Mouse (Mus musculus) brown adipose tissue, adult 24 weeks (tissue): ENCODE results near the gene Exph5. TPM values are rescaled to one million over a fixed set of nuclear protein-coding genes. Genes with fewer than 3 reads are reported as not detected.

Experiments
- H3K27ac ChIP-seq: fragments of 200-500 bp; replicated peaks from 2 replicates; pipeline ENCODE4 v1.5.1; 2012; ENCODE audit warnings: low read depth, mild to moderate bottlenecking, low read length
- H3K4me1 ChIP-seq: fragments of 200-500 bp; 2 replicates; pipeline ENCODE4 v1.6.1; 2012; ENCODE audit warnings: low read length, mixed read lengths; ENCODE audit not compliant: control insufficient read depth, insufficient read depth, insufficient read length
- H3K4me3 ChIP-seq: fragments of 200-500 bp; 2 replicates; pipeline ENCODE4 v1.5.1; 2012; ENCODE audit warnings: low read depth, mild to moderate bottlenecking, low read length, moderate library complexity; ENCODE audit not compliant: insufficient read depth
- polyA plus RNA-seq: library from polyadenylated mRNA; stranded (reverse); fragments of >200 nt; gene quantifications from 2 replicates; pipeline ENCODE4 v1.2.4, GENCODE M21; 2012; ENCODE audit not compliant: missing spikeins, insufficient read depth, insufficient read length

Exph5 gene
- polyA plus RNA-seq, 1 experiment: not detected

DNA sequence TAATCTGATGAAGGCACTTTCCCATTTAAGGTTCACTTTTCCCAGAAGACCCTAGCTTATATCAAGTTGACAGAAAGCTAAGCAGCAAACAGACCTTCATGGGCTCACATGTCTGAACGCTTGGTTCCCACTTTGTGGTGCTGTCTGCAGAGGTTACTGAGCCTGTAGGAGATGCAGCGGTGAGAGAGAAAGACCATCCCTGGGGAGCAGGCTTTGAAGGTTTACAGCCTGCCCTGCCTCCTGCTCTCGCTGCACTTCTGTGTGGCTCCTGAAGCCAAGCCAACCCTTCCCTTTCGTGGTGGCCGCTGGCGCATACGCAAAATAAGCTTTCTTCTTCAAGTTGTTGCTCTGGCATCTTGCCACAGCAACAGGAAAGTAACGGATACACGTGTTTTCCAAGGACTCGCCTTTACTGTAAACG lies 100.8 kb downstream of the Exph5 start, which contains the start of gene 4930550C14Rik:
Gene 4930550C14Rik (plus strand): TSS at position 35 of the 421 bp plus-strand sequence.
- Histone ChIP-seq H3K4me3 (peak within 1 kb of the TSS; percentile 1; the same call in 1 of the 2 replicates), H3K4me1 (no peaks in the 10 kb centered on the region), H3K27ac (no peak within 1 kb of the TSS)

DNA sequence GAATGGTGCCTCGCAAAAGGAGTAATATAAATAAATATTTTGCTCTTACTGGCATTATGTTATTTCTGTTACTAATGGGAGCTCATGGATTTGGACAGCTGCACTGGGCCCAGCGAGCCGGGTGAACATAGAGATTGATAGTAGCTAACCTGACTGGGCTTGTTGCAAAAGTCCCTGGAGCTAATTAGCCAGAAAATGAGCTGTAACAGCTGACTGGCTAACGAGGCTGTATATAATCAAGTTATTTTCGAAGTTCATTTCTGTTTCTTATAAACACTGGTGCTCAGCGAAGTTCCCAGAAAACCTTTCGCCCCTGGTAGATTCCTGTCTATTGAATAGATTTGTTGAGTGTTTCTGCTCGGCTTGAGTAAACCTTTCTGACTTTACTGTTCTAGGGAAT lies 101.5 kb downstream of the Exph5 start:
- H3K4me1 ChIP-seq: no peaks in the 10 kb centered on the region
- no peak overlapping the region for H3K4me3 ChIP-seq
- H3K27ac ChIP-seq: no peak overlapping the region

- Histone ChIP-seq H3K4me3 (no peak overlapping the region), H3K4me1 (no peaks in the 10 kb centered on the region), H3K27ac (no peak overlapping the region)
Measured at GRCm38 (mm10) chr9:53404050-53404752, 102.7 kb downstream of the Exph5 start.

DNA sequence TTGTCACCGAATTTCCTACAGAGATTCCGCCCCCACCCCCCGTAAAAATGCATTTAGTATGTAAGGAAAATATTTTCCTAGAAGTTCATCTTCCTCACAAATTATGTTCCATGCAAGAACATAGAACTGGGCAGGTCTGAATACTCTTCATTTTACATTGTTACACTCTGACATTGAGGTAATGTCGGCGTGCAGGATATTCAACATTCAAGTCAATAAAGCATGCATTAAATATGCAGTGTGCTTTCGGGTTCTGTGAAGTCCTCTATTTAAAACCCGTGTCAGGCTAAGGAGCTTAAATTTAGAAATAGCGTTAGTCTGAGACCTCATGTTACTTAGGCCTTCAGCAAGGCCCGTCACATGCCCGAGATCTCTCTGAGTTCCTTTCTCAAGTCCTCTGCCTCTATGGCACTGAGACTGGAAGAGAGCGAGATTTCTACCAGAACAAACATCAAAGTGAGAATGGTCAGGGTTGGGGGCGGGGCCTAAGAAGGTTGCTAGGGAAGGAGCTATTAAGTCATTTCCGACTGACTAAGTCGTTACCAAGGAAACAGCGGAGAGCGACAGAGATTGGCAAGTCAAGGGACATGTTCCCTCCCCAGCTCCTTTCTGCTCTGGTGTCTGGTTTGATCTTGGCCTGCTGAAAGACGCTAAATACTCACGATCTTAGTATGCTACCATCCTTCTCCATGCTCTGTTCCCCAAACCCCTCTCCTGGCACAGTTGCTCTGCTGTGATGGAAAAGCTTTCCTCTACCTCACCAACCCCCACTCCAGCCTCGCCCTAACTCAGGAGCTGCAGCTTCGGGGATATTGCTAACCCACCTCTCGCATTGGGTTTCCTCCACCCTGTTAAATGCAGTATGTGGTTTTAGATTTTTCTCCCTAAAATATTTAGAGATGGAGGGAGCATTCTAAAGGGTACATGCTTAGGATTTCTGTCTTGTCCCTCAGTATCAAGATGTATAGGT lies 103.6 kb downstream of the Exph5 start:
- H3K27ac ChIP-seq: 0 out of 2 replicates have a peak overlapping the region, but pooled peaks have one; percentile 9
- H3K4me3 ChIP-seq: peak overlapping the region; percentile 68
- H3K4me1 ChIP-seq: no peaks in the 10 kb centered on the region

DNA sequence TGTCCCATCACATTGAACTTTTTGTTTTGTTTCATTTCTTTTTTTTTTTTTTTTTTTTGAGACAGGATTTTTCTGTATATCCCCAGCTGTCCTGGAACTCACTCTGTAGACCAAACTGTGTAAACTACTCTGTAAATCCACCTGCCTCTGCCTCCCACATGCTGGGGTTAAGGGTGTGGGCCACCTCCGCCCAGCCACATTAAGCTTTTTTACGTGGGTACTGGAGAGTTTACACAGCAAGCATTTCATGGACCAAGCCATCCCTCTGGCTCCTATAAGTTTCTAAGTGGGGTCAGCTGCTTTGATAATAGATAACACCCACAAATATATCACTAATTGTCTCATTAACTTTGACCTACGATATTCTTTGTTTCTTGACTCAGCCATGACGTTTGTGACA lies 107.1 kb downstream of the Exph5 start:
- no peaks in the 10 kb centered on the region for H3K4me1 ChIP-seq
- no peak overlapping the region for H3K27ac ChIP-seq
- no peak overlapping the region for H3K4me3 ChIP-seq

GRCm38 (mm10) chr9:53408953-53409361 lies 107.5 kb downstream of the Exph5 start:
- no peak overlapping the region for H3K27ac ChIP-seq
- no peaks in the 10 kb centered on the region for H3K4me1 ChIP-seq
- no peak overlapping the region for H3K4me3 ChIP-seq

GRCm38 (mm10) chr9:53409427-53409826 lies 108.0 kb downstream of the Exph5 start:
- H3K4me1 ChIP-seq: no peaks in the 10 kb centered on the region
- no peak overlapping the region for H3K27ac ChIP-seq
- H3K4me3 ChIP-seq: no peak overlapping the region

- Histone ChIP-seq H3K4me1 (no peaks in the 10 kb centered on the region), H3K27ac (no peak overlapping the region), H3K4me3 (no peak overlapping the region)
Measured at GRCm38 (mm10) chr9:53422133-53422896, 120.8 kb downstream of the Exph5 start.

GRCm38 (mm10) chr9:53426726-53427125 lies 125.3 kb downstream of the Exph5 start:
- H3K27ac ChIP-seq: no peak overlapping the region
- no peaks in the 10 kb centered on the region for H3K4me1 ChIP-seq

More at GRCm38 (mm10) chr9:53426726-53427125, 125.3 kb downstream of the Exph5 start:
- no peak overlapping the region for H3K4me3 ChIP-seq

Other genes starting within 250 kb of the Exph5 start
- 6.0 and 7.8 TPM in 2 replicates for gene Ddx10, start 53.6 kb upstream of the Exph5 start, polyA plus RNA-seq
- 6.1 and 6.8 TPM in 2 replicates for gene Kdelc2, start 82.4 kb downstream of the Exph5 start, polyA plus RNA-seq
- 1.1 TPM in 1 of 2 replicates, not detected in the other for gene 4930550C14Rik, start 100.7 kb downstream of the Exph5 start, polyA plus RNA-seq
- 3.9 and 6.0 TPM in 2 replicates for gene Atm, start 235.1 kb downstream of the Exph5 start, polyA plus RNA-seq
- 2.4 and 2.5 TPM in 2 replicates for gene Npat, start 235.4 kb downstream of the Exph5 start, polyA plus RNA-seq